Mouse (Mus musculus) liver, embryonic 18 days (tissue): ENCODE results near the gene Oxa1l. TPM values are rescaled to one million over a fixed set of nuclear protein-coding genes. Genes with fewer than 3 reads are reported as not detected.

Experiments
- polyA plus RNA-seq: library from polyadenylated mRNA; depleted of rRNA; stranded (reverse); fragments of >200 nt; gene quantifications from 2 replicates; pipeline ENCODE4 v1.2.3, GENCODE M21; 2012; rRNA removed

Oxa1l gene
- 34.9 and 37.1 TPM in 2 replicates for polyA plus RNA-seq

GRCm38 (mm10) chr14:54360577-54361340 is at the start of gene Oxa1l:
TSS of gene Oxa1l (plus strand) at chr14:54360834.

DNA sequence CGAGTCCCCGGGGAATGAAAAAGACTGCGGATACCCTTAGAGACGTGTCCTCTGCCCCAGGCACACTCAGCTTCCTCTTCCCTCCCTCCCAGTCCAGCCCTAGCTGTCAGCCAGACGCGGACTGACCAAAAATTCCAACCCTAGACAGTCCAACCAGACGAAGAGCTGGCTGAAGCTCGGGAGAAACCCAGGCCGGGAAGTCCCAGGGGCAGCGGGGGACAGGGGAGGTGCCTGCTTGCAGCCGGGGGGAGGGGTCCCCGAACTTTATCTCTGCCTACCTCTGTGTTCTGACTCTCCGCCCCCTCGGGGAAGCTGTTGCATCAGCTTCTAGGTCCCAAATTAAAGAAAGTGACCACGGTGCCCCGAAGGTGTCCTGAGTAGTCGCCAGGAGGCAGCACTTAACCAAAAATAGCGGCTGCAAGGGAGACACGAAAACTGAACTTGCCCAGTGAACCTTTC is 57.0 kb downstream of the Oxa1l start, which contains the start of gene Slc7a7:
Gene Slc7a7 (minus strand): TSS at position 158 of the 459 bp plus-strand sequence.

Other genes with a start within 250 kb of the Oxa1l start
- 187 and 201 TPM in 2 replicates for gene Dad1, start 106.7 kb upstream of the Oxa1l start, polyA plus RNA-seq
- gene Abhd4, start 106.6 kb upstream of the Oxa1l start, polyA plus RNA-seq = 8.4 and 8.7 TPM in 2 replicates
- not detected in 2 replicates for gene Olfr49, start 75.9 kb upstream of the Oxa1l start, polyA plus RNA-seq
- gene Slc7a7, start 56.9 kb downstream of the Oxa1l start, polyA plus RNA-seq = 9.8 and 10.9 TPM in 2 replicates
- 152 and 163 TPM in 2 replicates for gene Mrpl52, start 66.1 kb downstream of the Oxa1l start, polyA plus RNA-seq
- gene Mmp14, start 70.8 kb downstream of the Oxa1l start, polyA plus RNA-seq = 33.5 and 38.8 TPM in 2 replicates
- 16.5 and 18.2 TPM in 2 replicates for gene Lrp10, start 103.3 kb downstream of the Oxa1l start, polyA plus RNA-seq
- gene Rem2, start 115.3 kb downstream of the Oxa1l start, polyA plus RNA-seq = 0.58 and 0.70 TPM in 2 replicates
- 16.9 and 17.1 TPM in 2 replicates for gene Prmt5, start 156.7 kb downstream of the Oxa1l start, polyA plus RNA-seq
- 15.3 and 15.4 TPM in 2 replicates for gene Haus4, start 193.8 kb downstream of the Oxa1l start, polyA plus RNA-seq
- 6.1 and 6.2 TPM in 2 replicates for gene Ajuba, start 216.7 kb downstream of the Oxa1l start, polyA plus RNA-seq
- 4.4 and 4.9 TPM in 2 replicates for gene 4931414P19Rik, start 245.2 kb downstream of the Oxa1l start, polyA plus RNA-seq